Mouse (Mus musculus): ENCODE results near the gene Wdr63.

Gene Wdr63

GRCm38 (mm10) chr3:146107921-146108571 is at the start of gene Wdr63:
Wdr63 (minus strand) TSS chr3:146108130.
- DNase-seq (ENCODE audit: low read depth in 1 of 2, low spot score in 2 of 2): no peak

GRCm38 (mm10) chr3:146156811-146157210 is 48.9 kb upstream of the Wdr63 start:
- no peak for DNase-seq (ENCODE audit: low read depth in 1 of 2, low spot score in 2 of 2)

- no peak for DNase-seq (ENCODE audit: low read depth in 1 of 2, low spot score in 2 of 2)
Measured at GRCm38 (mm10) chr3:146155628-146156576, 48.0 kb upstream of the Wdr63 start.

GRCm38 (mm10) chr3:146153862-146154611 is 46.1 kb upstream of the Wdr63 start:
- no peak for DNase-seq (ENCODE audit: low read depth in 1 of 2, low spot score in 2 of 2)

- no peak for DNase-seq (ENCODE audit: low read depth in 1 of 2, low spot score in 2 of 2)
Measured at GRCm38 (mm10) chr3:146152913-146153312, 45.0 kb upstream of the Wdr63 start.

GRCm38 (mm10) chr3:146152348-146152747 is 44.4 kb upstream of the Wdr63 start:
- no peak for DNase-seq (ENCODE audit: low read depth in 1 of 2, low spot score in 2 of 2)

GRCm38 (mm10) chr3:146151755-146152154 is 43.8 kb upstream of the Wdr63 start:
- no peak for DNase-seq (ENCODE audit: low read depth in 1 of 2, low spot score in 2 of 2)

- DNase-seq (ENCODE audit: low read depth in 1 of 2, low spot score in 2 of 2): no peak
Measured at GRCm38 (mm10) chr3:146151328-146151727, 43.4 kb upstream of the Wdr63 start.

- DNase-seq (ENCODE audit: low read depth in 1 of 2, low spot score in 2 of 2): no peak
Measured at GRCm38 (mm10) chr3:146150560-146150959, 42.6 kb upstream of the Wdr63 start.

- no peak for DNase-seq (ENCODE audit: low read depth in 1 of 2, low spot score in 2 of 2)
Measured at GRCm38 (mm10) chr3:146150058-146150400, 42.1 kb upstream of the Wdr63 start.

GRCm38 (mm10) chr3:146149156-146150057 is 41.5 kb upstream of the Wdr63 start, which contains the start of gene Mcoln2:
Mcoln2 (plus strand) TSS chr3:146149833.
- no peak for DNase-seq (ENCODE audit: low read depth in 1 of 2, low spot score in 2 of 2)

GRCm38 (mm10) chr3:146146131-146146530 is 38.2 kb upstream of the Wdr63 start:
- DNase-seq (ENCODE audit: low read depth in 1 of 2, low spot score in 2 of 2): no peak

- DNase-seq (ENCODE audit: low read depth in 1 of 2, low spot score in 2 of 2): no peak
Measured at GRCm38 (mm10) chr3:146145501-146145900, 37.6 kb upstream of the Wdr63 start.

- DNase-seq (ENCODE audit: low read depth in 1 of 2, low spot score in 2 of 2): no peak
Measured at GRCm38 (mm10) chr3:146142523-146142922, 34.6 kb upstream of the Wdr63 start.

- no peak for DNase-seq (ENCODE audit: low read depth in 1 of 2, low spot score in 2 of 2)
Measured at GRCm38 (mm10) chr3:146140276-146140675, 32.3 kb upstream of the Wdr63 start.

- no peak for DNase-seq (ENCODE audit: low read depth in 1 of 2, low spot score in 2 of 2)
Measured at GRCm38 (mm10) chr3:146136422-146136821, 28.5 kb upstream of the Wdr63 start.

GRCm38 (mm10) chr3:146135417-146135816 is 27.5 kb upstream of the Wdr63 start:
- no peak for DNase-seq (ENCODE audit: low read depth in 1 of 2, low spot score in 2 of 2)

- peak; percentile 13 to 40 for DNase-seq (ENCODE audit: low read depth in 1 of 2, low spot score in 2 of 2)
Measured at GRCm38 (mm10) chr3:146134834-146135233, 26.9 kb upstream of the Wdr63 start.

GRCm38 (mm10) chr3:146127205-146127604 is 19.3 kb upstream of the Wdr63 start:
- DNase-seq (ENCODE audit: low read depth in 1 of 2, low spot score in 2 of 2): no peak

- DNase-seq (ENCODE audit: low read depth in 1 of 2, low spot score in 2 of 2): no peak
Measured at GRCm38 (mm10) chr3:146123464-146123825, 15.5 kb upstream of the Wdr63 start.

Data from monocyte, adult 2 months (primary cell).